Mouse (Mus musculus) ES-E14 (cell line): ENCODE data around the gene Spink8. TPM values are rescaled to one million over a fixed set of nuclear protein-coding genes. Genes with fewer than 3 reads are reported as not detected.
"Not testable (repeated sequence)": the region's sequence is repeated elsewhere in the genome, so short reads cannot be mapped to it uniquely, and the experiment has no call there.

Source experiments
- DNase-seq: peaks from one replicate; pipeline ENCODE4 v3.0.0-alpha.2; 2013; ENCODE audit warnings: low read depth, low spot score
- H3K27ac ChIP-seq: 2 replicates; pipeline ENCODE4 v1.5.1; 2012; ENCODE audit warnings: low read depth, mild to moderate bottlenecking, low read length, moderate library complexity, mixed read lengths; ENCODE audit not compliant: poor library complexity, insufficient read depth, severe bottlenecking
- H3K36me3 ChIP-seq: 2 replicates; pipeline ENCODE4 v1.6.1; 2012; ENCODE audit warnings: mild to moderate bottlenecking, low read length, moderate library complexity, mixed read lengths; ENCODE audit not compliant: control insufficient read depth, poor library complexity, insufficient read depth, severe bottlenecking
- H3K4me1 ChIP-seq, 2 experiments: fragments of 150-350 bp in 1 of 2; sonication (generic) in 1 of 2; 2 replicates each; pipeline ENCODE4 v1.6.1; 2012; ENCODE audit warnings: low read length in 2 of 2, mild to moderate bottlenecking in 1 of 2, mixed read lengths in 1 of 2; ENCODE audit not compliant: control insufficient read depth in 2 of 2, insufficient read depth in 2 of 2, poor library complexity in 1 of 2
- H3K4me3 ChIP-seq, 2 experiments: fragments of 150-350 bp in 1 of 2; sonication (generic) in 1 of 2; 2 replicates each; pipeline ENCODE4 v1.5.1; 2012; ENCODE audit warnings: low read length in 2 of 2, low read depth in 1 of 2, mild to moderate bottlenecking in 1 of 2, mixed read lengths in 1 of 2; ENCODE audit not compliant: insufficient read depth in 1 of 2, poor library complexity in 1 of 2, severe bottlenecking in 1 of 2
- H3K9ac ChIP-seq: 2 replicates; pipeline ENCODE4 v1.6.1; 2012; ENCODE audit warnings: low read depth, mild to moderate bottlenecking, low read length, mixed read lengths; ENCODE audit not compliant: poor library complexity, insufficient read depth, severe bottlenecking
- H3K9me3 ChIP-seq: fragments of 150-350 bp; sonication (generic); 2 replicates; pipeline ENCODE4 v1.6.1; 2012; ENCODE audit warnings: low read depth, mild to moderate bottlenecking, low read length; ENCODE audit not compliant: control insufficient read depth, insufficient read depth
- CHD2 ChIP-seq: IDR thresholded peaks from 2 replicates; pipeline ENCODE4 v1.6.1; 2014; ENCODE audit warnings: mild to moderate bottlenecking, low read depth, low read length, inconsistent platforms
- HCFC1 ChIP-seq: IDR thresholded peaks from 2 replicates; pipeline ENCODE4 v1.6.1; 2012; ENCODE audit warnings: low read length, inconsistent platforms, borderline replicate concordance; ENCODE audit not compliant: insufficient read depth
- MAFK ChIP-seq: IDR thresholded peaks from 2 replicates; pipeline ENCODE4 v1.6.1; 2014; ENCODE audit warnings: mild to moderate bottlenecking, low read depth, low read length, inconsistent platforms; ENCODE audit not compliant: insufficient read depth
- ZC3H11A ChIP-seq: IDR thresholded peaks from 2 replicates; pipeline ENCODE4 v1.6.1; 2012; ENCODE audit warnings: low read depth, mild to moderate bottlenecking, inconsistent platforms, low read length, borderline replicate concordance
- ZNF384 ChIP-seq: IDR thresholded peaks from 2 replicates; pipeline ENCODE4 v1.6.1; 2012; ENCODE audit warnings: low read depth, low read length, inconsistent platforms
- in situ Hi-C, 2 experiments: fragments of 600-800 bp; cut with MboI; formaldehyde crosslinking; loops; one replicate each; pipeline ENCODE4 v1.15.1; 2025; ENCODE audit warnings: low sequenced_read_pairs in 2 of 2, inconsistent platforms in 1 of 2; ENCODE audit not compliant: unreplicated experiment in 2 of 2
- total RNA-seq: library from RNA; depleted of rRNA; stranded (reverse); fragments of 300-350 nt; gene quantifications from 2 replicates; pipeline ENCODE4 v1.2.3, GENCODE M21; 2012

The Spink8 gene
- total RNA-seq, 1 experiment, result 0.31 TPM

DNA sequence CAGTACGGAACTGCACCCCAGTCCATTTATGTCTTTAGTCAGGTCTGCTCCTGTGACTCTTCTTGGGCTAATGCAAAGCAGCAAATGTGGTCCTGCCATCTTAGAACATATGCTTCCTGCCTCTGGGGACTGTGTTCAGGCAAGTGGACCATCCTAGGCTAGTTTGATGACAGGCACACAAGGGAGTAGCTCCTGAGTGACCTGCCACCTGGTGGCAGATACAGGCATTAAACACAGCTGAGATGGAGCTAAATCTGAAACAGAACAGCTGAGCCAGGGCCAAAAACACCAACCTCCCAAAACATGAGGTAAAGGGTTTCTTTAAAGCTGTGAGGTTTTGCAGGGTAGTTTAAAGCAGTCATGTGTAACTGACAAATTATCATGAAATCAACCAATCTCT is 14.0 kb upstream of the Spink8 start:
- TF ChIP-seq MAFK (no peak), ZC3H11A (peak; percentile 57; the same call in 1 of the 2 replicates)
- no peaks in the 10 kb centered on the region for H3K36me3 ChIP-seq
- H3K27ac ChIP-seq, result no peak overlapping the region
- peak; percentile 60 for DNase-seq
- no peak overlapping the region for H3K4me3 ChIP-seq
- H3K9ac ChIP-seq, result no peak overlapping the region
- in situ Hi-C loops, result no loop called here
- H3K4me1 ChIP-seq, result no peaks in the 10 kb centered on the region
- no peaks in the 10 kb centered on the region for H3K9me3 ChIP-seq

- H3K9ac ChIP-seq, H3K27ac ChIP-seq, in situ Hi-C loops, H3K9me3 ChIP-seq, H3K4me1 ChIP-seq, H3K36me3 ChIP-seq, DNase-seq, H3K4me3 ChIP-seq: not testable (repeated sequence)
Measured at GRCm38 (mm10) chr9:109805596-109805995, 6.5 kb upstream of the Spink8 start.

DNA sequence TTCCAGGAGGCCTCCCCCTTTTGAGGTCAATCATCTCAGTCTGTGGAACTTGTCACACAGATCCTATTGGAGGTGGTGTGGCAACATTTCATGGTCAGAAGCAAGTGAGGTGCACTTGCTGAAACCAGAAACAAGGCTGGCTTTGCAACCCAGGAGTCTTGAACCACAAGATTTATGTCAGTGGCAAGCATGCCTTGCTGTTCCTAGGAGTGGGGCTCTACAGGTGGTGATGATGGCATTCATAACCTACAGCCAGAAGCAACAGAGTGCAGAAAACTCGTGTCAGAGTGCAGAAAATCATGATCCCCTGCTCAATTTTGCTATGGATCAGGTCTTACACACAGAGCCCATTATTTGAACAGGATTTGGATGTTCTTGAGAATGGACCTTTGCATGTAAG is 5.8 kb upstream of the Spink8 start:
- in situ Hi-C loops, result no loop called here
- H3K4me3 ChIP-seq, result no peak overlapping the region
- no peak overlapping the region for H3K9ac ChIP-seq
- no peak overlapping the region for H3K27ac ChIP-seq
- H3K9me3 ChIP-seq, result no peaks in the 10 kb centered on the region
- H3K4me1 ChIP-seq, result no peaks in the 10 kb centered on the region
- TF ChIP-seq ZC3H11A (no peak), ZNF384 (no peak), MAFK (no peak), CHD2 (no peak), HCFC1 (no peak)
- no peaks in the 10 kb centered on the region for H3K36me3 ChIP-seq
- no peak for DNase-seq

- no peak for DNase-seq
- Histone ChIP-seq H3K36me3 (no peaks in the 10 kb centered on the region), H3K4me1 (no peaks in the 10 kb centered on the region), H3K4me3 (no peak overlapping the region), H3K9me3 (no peaks in the 10 kb centered on the region), H3K9ac (no peak overlapping the region), H3K27ac (no peak overlapping the region)
- in situ Hi-C loops, result no loop called here
- no peak for TF ChIP-seq HCFC1
- TF ChIP-seq ZNF384, result no peak
Measured at GRCm38 (mm10) chr9:109806695-109807293, 5.3 kb upstream of the Spink8 start.

GRCm38 (mm10) chr9:109807898-109808297 is 4.2 kb upstream of the Spink8 start:
- Histone ChIP-seq H3K9me3 (no peaks in the 10 kb centered on the region), H3K36me3 (no peaks in the 10 kb centered on the region), H3K4me1 (no peaks in the 10 kb centered on the region), H3K4me3 (no peak overlapping the region), H3K27ac (no peak overlapping the region), H3K9ac (no peak overlapping the region)
- in situ Hi-C loops, result no loop called here
- no peak for DNase-seq
- TF ChIP-seq ZNF384 (no peak), CHD2 (no peak), MAFK (no peak), ZC3H11A (no peak), HCFC1 (no peak)
